In the genomic region with DNA sequence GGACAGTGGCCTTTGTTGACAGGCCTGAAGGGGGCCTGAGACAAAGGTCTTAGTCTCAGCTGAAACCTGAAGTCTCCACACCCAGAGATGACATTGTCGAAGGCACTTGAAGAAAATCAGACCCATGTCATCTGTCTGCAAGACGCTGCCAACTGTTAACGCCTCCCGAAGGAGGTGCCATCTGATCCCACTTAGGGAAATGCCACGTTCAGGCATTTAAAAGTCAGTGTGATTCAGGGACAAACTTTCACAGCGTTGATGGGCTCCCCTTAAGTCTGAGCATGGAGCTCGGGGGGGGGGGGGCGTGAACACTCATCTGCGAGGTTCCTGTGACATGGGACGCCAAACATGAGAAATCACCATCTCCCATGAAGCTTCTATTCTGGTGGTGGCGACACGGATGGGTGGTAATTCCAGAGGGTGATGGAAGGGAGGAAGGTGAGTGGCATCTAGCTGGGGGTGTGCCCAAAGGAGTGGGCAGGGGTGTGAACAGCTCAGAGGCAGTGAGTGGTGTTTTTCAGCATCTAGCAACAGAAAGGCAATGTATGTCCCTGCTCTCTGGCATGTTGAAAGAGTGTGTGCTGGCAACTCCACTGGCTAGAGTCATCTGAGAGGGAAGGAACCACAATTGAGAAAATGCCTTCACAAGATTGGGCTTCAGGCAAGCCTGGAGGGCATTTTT, we compare ENCODE assay signal across 19 mouse cellular contexts.
DNase-seq lines count a peak whose midpoint lies in the region; ATAC-seq lines count a peak whose summit lies in the region.
"Had no signal": no experiment of that assay in that cellular context is flagged by ENCODE, and none has a peak within 500 bp of the region (broad histone marks: within the 10 kb centered on the region; RNA-seq: fewer than 3 reads in every experiment).

No protein-coding gene starts in this region.

- no peak overlapping the region for H3K4me2 ChIP-seq in forebrain, embryonic 15.5 days (replicated peaks)
- H3K4me2 ChIP-seq in midbrain, embryonic 11.5 days, result no peak overlapping the region

- WGBS in forebrain, embryonic 15.5 days, result 61% methylated on average over 12 of the region's 12 CpGs
- 74% methylated on average over 12 of the region's 12 CpGs for WGBS in midbrain, embryonic 11.5 days

- no peaks in the 10 kb centered on the region for H3K27me3 ChIP-seq in forebrain, embryonic 15.5 days
- no peaks in the 10 kb centered on the region for H3K27me3 ChIP-seq in midbrain, embryonic 11.5 days (ENCODE audit: control insufficient read depth, insufficient read depth, low read length)

- H3K36me3 ChIP-seq in forebrain, embryonic 15.5 days, result no peaks in the 10 kb centered on the region
- H3K36me3 ChIP-seq in midbrain, embryonic 11.5 days (ENCODE audit: control insufficient read depth, insufficient read depth, low read length), result no peaks in the 10 kb centered on the region
- H3K36me3 ChIP-seq: embryonic facial prominence, embryonic 10.5 days had no signal

- 0 out of 2 replicates have a peak overlapping the region, but pooled peaks have one; percentile 38 for H3K27ac ChIP-seq in forebrain, embryonic 15.5 days (replicated peaks)
- H3K27ac ChIP-seq in midbrain, embryonic 11.5 days (ENCODE audit: low read depth, low read length), result no peak overlapping the region
- H3K27ac ChIP-seq: embryonic facial prominence, embryonic 10.5 days; heart, adult 2 months had no signal

- peak; percentile 29; the same call in 1 of the 2 replicates for ATAC-seq in forebrain, embryonic 15.5 days (replicated peaks)
- ATAC-seq in midbrain, embryonic 11.5 days (ENCODE audit: low FRiP score), result no peak
- ATAC-seq: hindbrain, embryonic 16.5 days had no signal

- no peak overlapping the region for H3K9ac ChIP-seq in forebrain, embryonic 15.5 days (replicated peaks)
- no peak overlapping the region for H3K9ac ChIP-seq in midbrain, embryonic 11.5 days (ENCODE audit: low read length)

- peaks cover 29% of the 10 kb centered on the region for H3K4me1 ChIP-seq in forebrain, embryonic 15.5 days
- H3K4me1 ChIP-seq in midbrain, embryonic 11.5 days (ENCODE audit: control insufficient read depth, insufficient read depth, low read length), result no peaks in the 10 kb centered on the region
- H3K4me1 ChIP-seq: embryonic facial prominence, embryonic 10.5 days had no signal

- no peak overlapping the region for H3K4me3 ChIP-seq in forebrain, embryonic 15.5 days
- no peak overlapping the region for H3K4me3 ChIP-seq in midbrain, embryonic 11.5 days (ENCODE audit: low read depth, low read length)
- H3K4me3 ChIP-seq: embryonic facial prominence, embryonic 10.5 days; erythroblast, embryonic 14.5 days; heart, adult 2 months; myocyte had no signal

- H3K9me3 ChIP-seq in forebrain, embryonic 15.5 days, result no peaks in the 10 kb centered on the region
- no peaks in the 10 kb centered on the region for H3K9me3 ChIP-seq in midbrain, embryonic 11.5 days (ENCODE audit: control insufficient read depth, low read length)
- H3K9me3 ChIP-seq: embryonic facial prominence, embryonic 10.5 days had no signal

- peak; percentile 17 for DNase-seq in layer of hippocampus, adult 9-11 months
- DNase-seq in layer of hippocampus, postnatal 14 days (ENCODE audit: low spot score in 2 of 2), result no peak
- peak; percentile 19 to 60 for DNase-seq in left cerebral cortex, adult 9 months (ENCODE audit: low spot score in 2 of 2)
- DNase-seq in right cerebral cortex, postnatal 36 days (ENCODE audit: low spot score in 2 of 2), result peak; percentile 43 to 53
- no peak for DNase-seq in gastrocnemius, adult 8-10 months (ENCODE audit: low spot score in 2 of 2)
- DNase-seq in heart, adult 9 months (ENCODE audit: low spot score in 2 of 2), result no peak
- DNase-seq in midbrain, embryonic 11.5 days (ENCODE audit: low spot score, missing footprints), result no peak
- DNase-seq: adrenal gland, postnatal 14 days; gastrocnemius, postnatal 10 days; heart, adult 2 months; heart, postnatal 10 days; kidney, adult 8-10 months; kidney, postnatal 4 days; lung, postnatal 14 days had no signal

Comparison
In these comparisons a context has a peak if more than half of its experiments do, and no peak if none do; other contexts are left out.
1. DNase-seq: peak in layer of hippocampus, adult 9-11 months (single experiment), left cerebral cortex, adult 9 months (2 of 2) and right cerebral cortex, postnatal 36 days (2 of 2); none in layer of hippocampus, postnatal 14 days (0 of 2), gastrocnemius, adult 8-10 months (0 of 2), heart, adult 9 months (0 of 2) and midbrain, embryonic 11.5 days (single experiment).